Mouse (Mus musculus): ENCODE data around the gene Foxred2. TPM values are rescaled to one million over a fixed set of nuclear protein-coding genes. Genes with fewer than 3 reads are reported as not detected.

Gene Foxred2
- polyA plus RNA-seq, 1 experiment = 5.5 TPM

- no peak for DNase-seq (ENCODE audit: low spot score)
These were observed 10.8 kb downstream of the Foxred2 start for GRCm38 (mm10) chr15:77945711-77946110.

- no peak for DNase-seq (ENCODE audit: low spot score)
These were observed 15.0 kb downstream of the Foxred2 start for GRCm38 (mm10) chr15:77941563-77941962.

DNA sequence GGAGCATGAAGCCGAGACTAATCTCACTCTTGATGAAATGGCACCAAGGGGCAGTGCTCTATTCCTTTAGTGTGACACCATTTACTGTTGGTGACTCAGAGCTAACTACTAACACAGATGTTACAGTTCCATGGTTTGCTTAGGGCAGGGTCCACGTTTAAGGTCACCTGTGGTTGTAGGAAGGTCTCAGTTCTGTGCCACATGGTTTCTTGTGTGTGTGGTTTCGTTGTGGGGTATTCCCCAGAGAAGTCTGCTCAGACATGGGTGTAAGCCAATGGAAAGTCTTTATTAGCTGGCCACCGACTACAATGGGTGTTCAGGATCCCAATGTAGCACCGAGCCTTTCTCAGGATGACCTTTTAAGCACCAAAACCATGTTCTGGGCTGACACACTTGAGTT lies 18.0 kb downstream of the Foxred2 start:
- DNase-seq (ENCODE audit: low spot score) = no peak

GRCm38 (mm10) chr15:77935673-77936375 lies 20.7 kb downstream of the Foxred2 start:
- DNase-seq (ENCODE audit: low spot score) = no peak

DNA sequence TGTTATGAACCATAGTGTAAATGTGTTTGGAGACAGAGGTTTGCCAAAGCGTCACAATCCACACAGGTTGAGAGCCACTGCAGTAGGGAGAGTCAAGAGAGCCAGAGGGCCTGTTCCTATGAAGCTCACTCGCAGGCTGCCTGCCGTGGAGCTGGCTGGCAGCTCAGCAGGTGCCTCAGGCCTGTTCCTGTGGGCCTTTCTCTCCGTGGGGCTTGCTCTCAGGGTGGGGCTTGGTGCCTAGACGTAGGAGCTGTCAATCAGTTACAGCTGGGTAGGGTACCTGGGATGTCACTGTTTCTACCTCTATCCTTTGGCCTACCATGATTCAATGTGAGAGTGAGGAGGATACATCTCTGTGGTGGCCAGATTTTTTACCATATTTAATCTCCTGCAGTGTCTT lies 21.6 kb downstream of the Foxred2 start:
- DNase-seq (ENCODE audit: low spot score) = no peak

DNA sequence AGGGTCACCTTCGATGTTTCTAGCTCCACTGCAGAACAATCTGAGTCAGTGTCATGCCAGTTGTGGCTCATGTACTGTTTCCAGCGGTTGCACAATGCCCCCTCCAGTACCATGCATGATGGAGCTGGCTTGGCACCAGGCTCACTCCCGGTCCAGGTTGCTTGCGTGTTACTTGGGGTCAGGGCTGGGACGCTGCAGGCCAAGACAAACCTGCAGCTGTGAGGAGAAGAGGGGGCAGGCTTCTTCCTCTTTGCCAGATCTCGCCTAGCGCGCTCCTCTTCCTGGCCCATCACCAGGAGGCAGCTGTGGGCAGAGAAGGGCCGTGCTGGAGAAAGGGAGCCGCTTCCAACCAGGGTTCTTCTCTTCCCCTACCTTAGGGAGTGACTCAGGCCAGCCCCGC lies 22.2 kb downstream of the Foxred2 start:
- DNase-seq (ENCODE audit: low spot score) = no peak

GRCm38 (mm10) chr15:77933770-77934169 lies 22.8 kb downstream of the Foxred2 start:
- DNase-seq (ENCODE audit: low spot score) = peak; percentile 99

GRCm38 (mm10) chr15:77933222-77933621 lies 23.3 kb downstream of the Foxred2 start:
- no peak for DNase-seq (ENCODE audit: low spot score)

- DNase-seq (ENCODE audit: low spot score) = no peak
These were observed 24.9 kb downstream of the Foxred2 start for GRCm38 (mm10) chr15:77931689-77932016.

GRCm38 (mm10) chr15:77930986-77931688 lies 25.4 kb downstream of the Foxred2 start:
- no peak for DNase-seq (ENCODE audit: low spot score)

- DNase-seq (ENCODE audit: low spot score) = no peak
These were observed 26.7 kb downstream of the Foxred2 start for GRCm38 (mm10) chr15:77929804-77930203.

- peak; percentile 77 for DNase-seq (ENCODE audit: low spot score)
These were observed 27.7 kb downstream of the Foxred2 start, which contains the start of gene Txn2 for GRCm38 (mm10) chr15:77928673-77929331. TSS of gene Txn2 (minus strand) at chr15:77929006.

GRCm38 (mm10) chr15:77928091-77928490 lies 28.4 kb downstream of the Foxred2 start:
- no peak for DNase-seq (ENCODE audit: low spot score)

- DNase-seq (ENCODE audit: low spot score) = no peak
These were observed 29.6 kb downstream of the Foxred2 start for GRCm38 (mm10) chr15:77926921-77927320.

GRCm38 (mm10) chr15:77925195-77925594 lies 31.3 kb downstream of the Foxred2 start:
- DNase-seq (ENCODE audit: low spot score) = no peak

- DNase-seq (ENCODE audit: low spot score) = no peak
These were observed 33.1 kb downstream of the Foxred2 start for GRCm38 (mm10) chr15:77923267-77924035.

DNA sequence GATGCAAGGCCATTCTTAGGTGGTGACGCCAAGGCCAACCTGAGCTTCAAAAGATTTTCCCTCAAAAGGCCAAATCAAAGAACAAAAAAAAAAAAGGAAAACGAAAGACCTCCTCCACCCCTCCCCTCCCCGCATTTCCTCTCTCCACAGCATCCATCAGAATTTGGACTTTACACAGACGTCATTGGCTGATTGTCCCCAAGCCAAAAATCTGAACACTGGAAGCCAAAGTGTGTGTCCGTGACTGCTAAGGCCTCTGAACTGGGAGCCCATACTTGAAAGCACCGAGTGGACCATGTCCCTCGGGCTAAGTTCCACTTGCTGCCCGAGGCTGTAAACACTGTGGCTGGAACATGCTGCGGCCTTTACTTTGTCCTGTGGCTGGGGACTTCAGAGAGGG lies 33.8 kb downstream of the Foxred2 start:
- DNase-seq (ENCODE audit: low spot score) = no peak

DNA sequence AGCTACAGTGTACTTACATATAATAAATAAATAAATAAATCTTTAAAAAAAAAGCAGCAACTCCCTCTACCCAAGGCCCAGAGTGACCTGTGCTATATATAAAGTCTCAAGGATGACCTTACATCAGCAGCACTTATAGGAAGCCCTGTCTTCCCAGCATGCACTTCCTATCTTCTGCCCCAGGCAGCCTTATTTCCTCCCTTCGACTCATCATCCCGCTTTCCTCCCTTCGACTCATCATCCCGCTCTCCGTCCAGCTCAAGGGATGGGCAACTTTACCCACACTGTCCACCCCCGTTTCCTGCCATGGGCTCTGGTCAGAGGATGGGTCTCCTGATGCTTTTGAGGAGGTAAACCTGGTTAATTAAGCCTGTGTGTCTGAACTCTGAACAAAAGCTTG lies 34.9 kb downstream of the Foxred2 start:
- DNase-seq (ENCODE audit: low spot score) = no peak

DNA sequence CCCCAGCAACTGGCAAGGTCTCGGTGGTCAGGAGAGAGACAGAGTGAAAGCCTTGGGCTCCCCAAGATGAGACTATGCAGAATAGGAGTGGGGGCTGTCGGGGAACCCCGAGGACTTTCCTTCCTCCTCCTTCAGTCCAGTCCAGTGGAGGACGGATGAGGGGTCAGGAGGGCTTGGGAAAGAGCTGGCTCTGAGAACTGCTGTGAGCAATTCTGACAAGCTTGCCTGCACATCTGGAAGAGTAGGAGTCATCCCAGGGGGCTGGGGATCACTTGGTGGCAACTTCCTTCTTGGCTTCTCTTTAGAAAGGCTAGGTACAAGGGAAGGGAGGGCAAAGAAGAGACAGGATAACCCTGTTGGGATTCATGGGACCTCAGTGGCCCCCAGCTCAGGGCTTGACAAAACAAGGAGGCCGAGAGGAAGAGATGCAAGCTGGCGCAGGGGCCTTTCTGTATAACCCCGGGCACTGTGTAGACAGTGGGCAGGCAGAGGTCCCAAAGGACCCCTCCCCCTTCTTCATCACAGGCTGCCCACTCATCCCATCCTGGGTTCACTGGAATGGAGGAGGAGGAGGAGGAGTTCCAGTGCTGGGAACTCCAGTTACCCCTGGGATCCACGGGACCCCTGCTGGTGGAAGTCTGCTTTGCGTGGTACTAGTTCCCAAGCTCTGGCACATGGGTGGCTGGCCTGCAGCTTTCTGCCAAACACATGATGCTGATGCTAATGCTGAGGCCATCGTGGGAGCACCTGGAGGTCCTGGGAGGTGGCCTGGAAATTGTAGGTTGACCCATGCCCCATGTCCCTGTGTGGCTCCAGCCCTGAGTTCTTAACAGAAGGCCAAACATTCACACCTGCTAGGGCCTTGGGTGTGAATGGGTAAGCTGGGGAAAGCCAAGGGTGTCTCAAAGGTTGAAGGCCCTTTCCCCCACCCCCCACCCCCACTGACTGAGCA lies 35.7 kb downstream of the Foxred2 start:
- no peak for DNase-seq (ENCODE audit: low spot score)

DNA sequence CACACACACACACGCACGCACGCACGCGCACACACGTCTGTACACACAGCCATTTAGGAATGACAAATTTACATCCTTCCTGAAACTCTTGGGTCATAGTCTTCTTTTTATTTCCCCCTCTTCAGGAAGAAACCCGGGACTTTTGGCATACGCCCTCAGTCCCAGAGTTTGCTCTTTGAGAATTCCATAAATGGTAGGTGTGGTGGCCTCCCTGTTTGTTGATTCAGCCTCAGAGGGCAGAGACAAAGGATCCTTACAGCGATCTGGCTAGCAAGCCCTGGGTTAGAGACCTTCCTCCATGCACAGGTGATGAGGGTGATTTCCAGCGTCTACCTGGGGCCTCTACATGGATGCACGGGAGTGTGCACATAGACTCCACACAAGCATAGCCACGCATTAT lies 37.1 kb downstream of the Foxred2 start:
- DNase-seq (ENCODE audit: low spot score) = no peak
